Mouse (Mus musculus) thymus, postnatal 4 days (tissue): ENCODE results near the gene Erg.

ENCODE experiments used
- DNase-seq: peaks from one replicate; pipeline ENCODE4 v3.0.0; 2021

Erg gene

GRCm38 (mm10) chr16:95586311-95586602, at the start of gene Erg:
Gene Erg, minus strand, starts transcription at chr16:95586593.
- no peak for DNase-seq

GRCm38 (mm10) chr16:95631816-95632215, 45.4 kb upstream of the Erg start:
- DNase-seq, result no peak

DNA sequence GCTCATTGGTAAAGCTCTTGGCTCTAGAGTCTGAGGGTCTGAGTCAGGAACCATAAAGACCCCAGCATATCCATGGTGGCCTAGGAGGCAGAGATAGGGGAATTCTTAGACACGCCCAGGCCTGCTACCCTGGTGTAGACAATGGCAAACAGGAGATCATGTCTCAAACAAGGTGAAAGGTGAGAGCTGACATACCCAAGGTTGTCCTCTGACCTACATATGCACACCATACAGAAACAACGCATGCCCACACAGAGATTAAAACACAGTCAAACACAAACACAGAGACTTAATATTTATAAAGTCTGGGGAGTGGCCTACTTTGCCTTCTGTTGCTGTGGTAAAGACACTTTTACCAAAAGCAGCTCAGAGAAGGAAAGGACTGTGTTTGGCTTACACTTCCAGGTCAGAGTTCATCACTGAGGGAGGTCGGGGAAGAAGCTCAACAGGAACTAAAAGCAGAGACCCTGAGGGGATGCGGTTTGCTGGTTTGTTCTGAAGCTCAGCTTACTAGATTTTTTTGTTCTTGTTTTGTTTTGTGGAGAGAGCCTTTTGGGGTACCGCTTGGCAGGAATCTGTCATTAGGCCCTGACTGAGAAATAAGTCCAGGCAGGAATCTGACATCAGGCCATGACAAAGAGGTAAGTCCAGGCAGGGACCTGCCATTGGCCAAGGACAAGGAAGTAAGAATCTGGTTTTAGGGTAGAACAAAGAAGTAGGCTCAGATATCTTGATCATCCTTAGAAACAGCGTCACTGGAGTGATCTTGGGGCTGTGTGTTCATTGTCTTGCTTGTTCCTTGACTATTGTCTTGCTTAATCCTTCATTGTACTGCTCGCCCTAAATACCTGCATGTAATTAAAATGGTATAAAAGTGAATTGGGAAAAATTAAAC, 37.7 kb upstream of the Erg start:
- no peak for DNase-seq

- no peak for DNase-seq
Measured at GRCm38 (mm10) chr16:95623056-95623455, 36.7 kb upstream of the Erg start.

DNA sequence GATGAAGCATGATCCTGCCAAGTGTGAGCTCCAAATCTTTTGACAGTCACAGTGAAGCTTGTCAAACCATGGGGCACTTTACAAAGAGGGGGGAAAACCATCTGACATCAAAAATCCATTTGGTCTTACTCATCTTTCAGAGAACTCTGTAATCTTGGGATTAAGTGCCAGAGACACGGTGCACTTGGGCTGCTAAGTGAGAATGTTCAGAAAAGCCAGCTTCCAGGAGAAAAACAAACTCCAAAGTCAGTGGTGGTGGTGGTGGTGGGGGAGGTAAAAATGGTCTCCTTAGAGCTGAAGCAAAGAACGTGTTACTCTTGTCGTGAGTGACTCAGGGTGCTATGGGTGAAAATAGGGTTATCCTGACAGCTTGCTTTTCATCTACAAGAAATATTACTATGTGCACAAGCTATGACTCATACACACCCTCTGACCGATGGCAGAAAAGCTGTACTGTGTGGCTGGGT, 33.5 kb upstream of the Erg start:
- DNase-seq, result no peak

DNA sequence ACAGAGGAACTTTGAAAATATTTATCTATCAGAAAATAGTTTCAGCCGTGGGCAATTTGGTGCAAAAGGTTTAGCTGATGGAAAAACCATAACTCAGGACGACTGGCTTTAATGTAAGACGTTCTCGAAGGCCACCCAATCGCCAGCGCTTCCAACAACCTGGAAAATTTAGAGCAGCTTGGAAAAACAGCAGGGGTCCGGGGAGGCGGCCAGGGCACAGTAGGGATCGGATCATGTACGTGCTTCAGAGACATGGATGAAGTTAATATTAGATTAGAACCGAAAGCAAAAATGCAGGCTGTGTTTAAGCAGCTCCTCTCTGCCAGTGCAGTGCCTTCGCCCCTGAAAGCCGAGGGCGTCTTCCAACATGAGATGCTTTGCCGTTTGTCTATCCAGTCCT, 31.8 kb upstream of the Erg start:
- no peak for DNase-seq

GRCm38 (mm10) chr16:95617720-95618119, 31.3 kb upstream of the Erg start:
- DNase-seq, result no peak

GRCm38 (mm10) chr16:95615579-95615978, 29.2 kb upstream of the Erg start:
- peak; percentile 86 for DNase-seq

DNA sequence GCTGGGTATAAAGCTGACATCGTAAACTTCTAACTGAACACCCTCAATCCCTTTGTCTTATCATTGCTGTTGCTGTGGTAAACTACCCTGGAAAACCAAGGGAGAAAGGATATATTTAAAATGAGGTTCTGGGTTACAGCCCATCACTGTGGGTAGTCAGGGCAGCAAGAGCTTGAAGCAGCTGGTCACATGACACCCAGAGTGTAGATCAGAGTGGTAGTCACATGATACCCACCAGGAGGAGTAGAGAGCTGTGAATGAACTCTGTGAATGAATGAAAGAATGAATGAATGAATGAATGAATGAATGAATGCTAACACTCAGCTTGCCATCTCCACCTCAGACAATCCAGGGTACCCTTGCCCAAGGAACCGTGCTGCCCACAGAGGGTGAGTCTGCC, 28.1 kb upstream of the Erg start:
- no peak for DNase-seq

GRCm38 (mm10) chr16:95611982-95612746, 25.8 kb upstream of the Erg start:
- no peak for DNase-seq

- no peak for DNase-seq
Measured at GRCm38 (mm10) chr16:95608624-95609023, 22.2 kb upstream of the Erg start.

DNA sequence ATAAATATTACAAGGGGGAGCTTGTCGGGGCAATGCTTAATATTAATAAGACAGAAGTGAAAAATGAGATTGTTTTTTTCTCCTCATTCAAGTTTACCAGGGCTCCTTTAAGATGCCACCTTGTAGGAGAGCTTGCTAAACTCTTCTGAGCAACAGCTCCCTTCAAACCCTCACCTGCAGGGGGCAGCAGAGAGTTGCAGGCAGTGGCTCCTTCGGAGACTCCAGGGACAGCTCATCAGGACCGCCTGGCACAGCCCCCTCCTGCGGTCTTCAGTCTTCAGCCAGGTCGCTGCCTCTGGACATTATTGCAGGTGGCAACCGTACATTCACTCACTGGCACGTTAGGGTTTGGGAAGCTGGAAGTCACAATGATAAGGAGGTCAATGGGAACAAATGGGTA, 18.9 kb upstream of the Erg start:
- peak; percentile 97 for DNase-seq

GRCm38 (mm10) chr16:95602504-95602903, 16.1 kb upstream of the Erg start:
- no peak for DNase-seq

DNA sequence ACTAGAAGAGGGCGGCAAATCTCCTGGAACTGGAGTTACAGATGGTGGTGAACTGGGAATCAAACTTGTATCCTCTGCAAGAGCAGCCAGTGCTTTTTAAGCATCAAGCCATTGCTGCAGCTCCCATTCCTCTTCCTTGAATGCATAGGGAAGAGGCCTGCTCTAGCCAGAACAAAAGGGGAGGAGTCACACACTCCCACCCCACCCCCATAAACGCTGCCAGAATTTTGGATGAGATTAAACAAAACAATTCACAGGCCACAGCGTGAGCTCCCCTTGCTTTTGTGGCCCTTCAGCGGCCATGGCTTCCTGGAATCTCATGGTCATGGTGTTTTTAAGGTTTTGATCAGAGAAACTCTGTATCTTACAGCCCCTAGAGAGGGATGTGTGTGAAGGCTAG, 15.4 kb upstream of the Erg start:
- DNase-seq, result no peak

- DNase-seq, result no peak
Measured at GRCm38 (mm10) chr16:95601219-95601580, 14.8 kb upstream of the Erg start.

DNA sequence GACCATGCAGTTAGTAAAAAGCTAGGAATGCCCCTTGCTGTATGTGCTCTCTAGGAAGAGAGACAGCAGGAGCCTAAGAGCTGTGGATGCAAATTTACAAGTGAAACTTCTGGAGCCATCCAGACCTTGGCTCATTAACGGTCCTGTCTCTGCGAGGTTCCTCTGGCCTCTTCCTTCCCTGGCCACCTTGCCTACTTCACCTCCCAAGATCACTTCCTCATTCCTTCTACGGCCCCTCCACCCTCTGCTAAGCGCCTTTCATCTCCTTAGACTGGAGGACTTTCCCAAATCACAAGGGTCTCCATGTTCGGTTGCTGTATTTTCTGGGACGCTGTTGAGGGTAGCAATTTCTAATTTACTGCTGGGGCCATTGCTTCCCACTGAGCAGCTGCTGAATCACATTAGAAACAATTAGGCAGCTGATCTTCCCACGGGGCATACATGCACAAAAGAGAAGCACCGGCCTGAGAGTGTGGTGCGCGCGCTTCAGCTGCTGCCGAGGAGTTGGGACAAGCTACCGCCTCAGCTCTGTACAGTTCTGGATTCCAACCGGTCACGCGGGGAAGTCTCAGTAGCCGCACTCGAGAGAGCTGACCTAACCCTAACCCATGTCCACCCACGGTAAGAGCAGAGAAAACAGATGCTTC, 14.3 kb upstream of the Erg start:
- no peak for DNase-seq

GRCm38 (mm10) chr16:95598930-95599329, 12.5 kb upstream of the Erg start:
- DNase-seq, result no peak

GRCm38 (mm10) chr16:95597578-95597951, 11.2 kb upstream of the Erg start:
- DNase-seq, result no peak

DNA sequence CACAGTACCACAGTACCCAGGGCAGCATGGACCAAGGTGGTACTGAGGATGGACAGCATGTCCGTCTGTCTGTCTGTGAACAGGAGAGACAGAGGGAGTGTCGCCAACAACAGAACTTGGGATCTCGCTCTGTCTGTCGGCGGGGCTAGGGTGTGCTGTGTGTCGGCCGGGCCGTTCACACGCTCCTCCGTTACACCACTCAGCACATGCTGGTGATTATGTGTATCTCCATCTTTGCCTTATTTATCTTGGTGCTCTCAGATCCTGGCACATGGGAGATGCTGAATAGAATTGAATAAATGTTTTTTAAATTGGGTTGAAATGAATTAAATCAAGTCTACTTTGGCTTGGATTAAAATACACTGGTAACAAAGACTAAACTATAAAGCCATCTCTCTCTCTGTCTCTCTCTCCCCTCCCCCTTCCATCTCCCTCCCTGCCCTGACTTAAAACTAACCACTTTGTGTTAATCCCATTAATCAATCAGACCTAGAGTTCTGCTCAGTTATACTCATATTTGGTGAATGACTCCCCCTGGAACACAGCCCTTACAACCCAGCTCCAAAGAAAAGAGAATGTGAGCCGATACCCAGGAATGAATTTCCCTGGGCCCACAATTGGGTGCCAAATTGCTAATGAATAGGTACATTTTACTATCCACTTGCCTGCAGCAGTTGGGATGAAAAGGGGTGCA, 10.6 kb upstream of the Erg start:
- no peak for DNase-seq

DNA sequence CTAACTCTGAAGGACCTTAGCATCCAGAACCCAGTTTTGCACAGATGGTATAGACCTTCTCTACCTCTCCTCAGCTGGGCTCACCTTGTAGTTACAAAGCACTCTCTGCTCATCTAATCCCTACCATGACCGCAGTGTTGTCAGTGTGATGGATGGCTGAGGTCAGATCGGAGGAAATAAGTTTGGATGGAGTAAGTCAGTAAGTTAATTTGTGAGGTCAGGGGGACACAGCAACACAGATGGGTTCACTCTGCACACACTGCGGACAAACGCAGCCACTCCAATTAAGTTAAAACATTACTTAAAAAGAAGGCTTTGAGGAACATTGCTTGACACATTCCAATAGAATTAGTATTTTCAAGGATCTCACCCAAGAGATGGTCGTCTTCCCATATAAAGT, 2.5 kb upstream of the Erg start:
- no peak for DNase-seq

GRCm38 (mm10) chr16:95586726-95587125, 333 bp upstream of the Erg start:
- no peak for DNase-seq

DNA sequence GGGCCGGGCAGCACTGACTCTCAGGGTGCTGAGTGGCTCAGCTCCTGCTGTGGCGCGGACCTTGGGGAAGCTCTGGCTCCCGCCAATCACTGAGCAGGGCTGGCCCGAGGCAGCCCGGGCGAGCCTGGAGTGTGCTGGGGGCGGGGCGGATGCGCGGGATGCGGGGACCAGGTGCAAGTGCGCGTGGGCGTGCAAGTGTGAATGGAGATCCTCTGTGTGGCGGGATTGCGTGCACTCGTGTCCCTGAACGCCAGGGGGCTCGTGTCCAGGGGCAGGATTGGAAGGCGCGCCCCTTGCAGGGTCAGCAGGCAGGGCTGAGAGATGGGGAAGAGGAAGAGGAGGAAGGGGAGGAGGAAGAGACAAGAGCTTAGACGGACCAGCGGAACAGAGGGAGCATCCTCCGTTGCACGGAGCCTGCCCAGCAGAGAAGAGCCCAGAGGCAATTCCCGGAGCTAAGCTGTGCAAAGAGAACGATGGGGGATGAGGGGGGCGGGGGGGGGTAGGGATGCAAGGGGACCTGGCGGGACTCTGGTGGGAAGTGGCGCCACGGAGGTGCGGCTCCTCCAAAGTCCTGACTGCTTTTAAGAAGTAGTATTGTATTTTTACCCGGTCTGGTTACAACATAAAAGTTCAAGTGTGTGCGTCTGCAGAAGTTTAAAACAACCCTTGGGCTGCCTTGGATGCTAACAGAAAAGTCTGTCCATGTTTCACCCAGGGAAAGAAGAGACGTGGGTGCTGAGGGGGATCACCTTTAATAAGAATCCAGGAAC, 667 bp downstream of the Erg start:
- peak; percentile 87 for DNase-seq
